Mouse (Mus musculus) liver, postnatal 0 days (tissue): Measurements from ENCODE around the gene Ticrr.

Source experiments
- CTCF ChIP-seq: sonication (generic); IDR thresholded peaks from 2 replicates; pipeline ENCODE4 v1.5.1; 2016; ENCODE audit warnings: antibody characterized with exemption, low read depth
- EP300 ChIP-seq: IDR thresholded peaks from 2 replicates; pipeline ENCODE4 v1.6.1; 2016; ENCODE audit warnings: antibody characterized with exemption, low read depth, mild to moderate bottlenecking

- no peak for TF ChIP-seq CTCF
- TF ChIP-seq EP300 = no peak
These were observed 33.8 kb upstream of the Ticrr start for GRCm38 (mm10) chr7:79626170-79626569.
